ENCODE assay signal across 10 mouse cellular contexts in the genomic region with DNA sequence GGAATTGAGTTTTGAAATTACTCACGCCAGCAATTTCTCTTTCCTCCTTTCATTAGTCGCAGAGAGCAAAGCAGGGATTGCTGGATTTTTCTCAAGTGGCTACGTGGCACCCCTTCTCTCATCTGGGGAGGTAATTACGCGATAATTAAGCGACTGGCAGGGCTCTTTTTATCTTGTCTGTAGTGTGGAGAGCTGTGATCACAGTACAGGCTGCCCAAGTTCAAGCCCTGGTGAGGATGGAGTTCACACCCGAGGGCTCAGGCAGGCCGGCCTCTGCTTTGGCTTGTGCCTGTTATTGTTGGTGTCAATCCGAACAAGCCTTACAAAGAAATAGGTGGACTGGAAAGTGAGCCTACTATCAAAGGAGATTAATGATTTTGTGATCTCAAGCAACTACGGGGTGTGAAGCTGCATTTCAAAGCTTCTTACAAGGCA. TPM values are rescaled to one million over a fixed set of nuclear protein-coding genes. Genes with fewer than 3 reads are reported as not detected.
A peak's percentile ranks its signal among the peaks of the same experiment; 100 is the strongest.
DNase-seq lines count a peak whose midpoint lies in the region; ATAC-seq and TF ChIP-seq lines count a peak whose summit lies in the region.
"Had no signal": no experiment of that assay in that cellular context is flagged by ENCODE, and none has a peak within 500 bp of the region (broad histone marks: within the 10 kb centered on the region; RNA-seq: fewer than 3 reads in every experiment).

No protein-coding gene starts in this region.

- no peak overlapping the region for H3K27ac ChIP-seq in hindbrain, embryonic 10.5 days
- no peak overlapping the region for H3K27ac ChIP-seq in hindbrain, embryonic 11.5 days (ENCODE audit: low read depth, low read length)
- no peak overlapping the region for H3K27ac ChIP-seq in heart, postnatal 0 days (ENCODE audit: low read depth)
- H3K27ac ChIP-seq in midbrain, embryonic 12.5 days (replicated peaks) = peak overlapping the region; percentile 78

- no peak overlapping the region for H3K9ac ChIP-seq in hindbrain, embryonic 11.5 days (ENCODE audit: low read depth, low read length)
- H3K9ac ChIP-seq in heart, postnatal 0 days (replicated peaks; ENCODE audit: low read depth, low read length) = no peak overlapping the region
- H3K9ac ChIP-seq in midbrain, embryonic 12.5 days (replicated peaks) = peak overlapping the region; percentile 31; the same call in 1 of the 2 replicates

- peak overlapping the region; percentile 50 for H3K4me3 ChIP-seq in hindbrain, embryonic 10.5 days
- H3K4me3 ChIP-seq in hindbrain, embryonic 11.5 days (ENCODE audit: low read depth, low read length) = no peak overlapping the region
- H3K4me3 ChIP-seq in heart, postnatal 0 days (ENCODE audit: low read depth, low read length) = peak overlapping the region; percentile 40
- H3K4me3 ChIP-seq in midbrain, embryonic 12.5 days = peak overlapping the region; percentile 33

- H3K4me1 ChIP-seq in hindbrain, embryonic 10.5 days (replicated peaks) = peaks cover 42% of the 10 kb centered on the region
- peaks cover 6% of the 10 kb centered on the region for H3K4me1 ChIP-seq in hindbrain, embryonic 11.5 days (replicated peaks; ENCODE audit: control insufficient read depth, insufficient read depth, low read length)
- no peaks in the 10 kb centered on the region for H3K4me1 ChIP-seq in heart, postnatal 0 days (ENCODE audit: control insufficient read depth, insufficient read depth)
- peaks cover 32% of the 10 kb centered on the region for H3K4me1 ChIP-seq in midbrain, embryonic 12.5 days

- intact Hi-C loops in gastrocnemius, postnatal 14 days (cut with DNase I; ENCODE audit: low total_unique reads) = no loop called here

- TF ChIP-seq EP300 in heart, postnatal 0 days (IDR thresholded peaks at IDR 0.05; ENCODE audit: low read depth) = no peak

- H3K27me3 ChIP-seq in hindbrain, embryonic 10.5 days (ENCODE audit: insufficient read depth, poor library complexity, severe bottlenecking) = peaks cover 100% of the 10 kb centered on the region
- H3K27me3 ChIP-seq in hindbrain, embryonic 11.5 days (ENCODE audit: control insufficient read depth, insufficient read depth, low read length) = peaks cover 76% of the 10 kb centered on the region
- peaks cover 90% of the 10 kb centered on the region for H3K27me3 ChIP-seq in heart, postnatal 0 days (ENCODE audit: control insufficient read depth, insufficient read depth, low read length)
- peaks cover 79% of the 10 kb centered on the region for H3K27me3 ChIP-seq in midbrain, embryonic 12.5 days

- DNase-seq in hindbrain, embryonic 10.5 days (ENCODE audit: low spot score) = peak; percentile 65
- DNase-seq in hindbrain, embryonic 11.5 days (ENCODE audit: low spot score) = no peak
- DNase-seq in brain, embryonic 14.5 days (ENCODE audit: low read depth) = peak; percentile 71
- no peak for DNase-seq in heart, postnatal 0 days (ENCODE audit: low spot score)
- no peak for DNase-seq in gastrocnemius, postnatal 14 days
- DNase-seq in spleen, postnatal 14 days (ENCODE audit: low spot score in 2 of 2) = no peak
- no peak for DNase-seq in T-cell, adult 2 months (ENCODE audit: low spot score)
- DNase-seq: cerebellum, adult 18-20 months had no signal

- no peak for ATAC-seq in hindbrain, embryonic 11.5 days (ENCODE audit: low FRiP score)
- no peak for ATAC-seq in heart, postnatal 0 days (ENCODE audit: insufficient read depth, low read depth)
- ATAC-seq in midbrain, embryonic 12.5 days (ENCODE audit: low FRiP score, low read depth) = no peak

- WGBS in hindbrain, embryonic 10.5 days = 2% methylated on average over 10 of the region's 10 CpGs
- under 1% methylated on average over 10 of the region's 10 CpGs for WGBS in hindbrain, embryonic 11.5 days
- WGBS in heart, postnatal 0 days = 3% methylated on average over 10 of the region's 10 CpGs
- WGBS in midbrain, embryonic 12.5 days = 1% methylated on average over 10 of the region's 10 CpGs

- no peak overlapping the region for H3K4me2 ChIP-seq in hindbrain, embryonic 11.5 days (replicated peaks; ENCODE audit: low read depth, low read length)
- H3K4me2 ChIP-seq in heart, postnatal 0 days (ENCODE audit: low read depth, low read length) = peak overlapping the region; percentile 54
- peak overlapping the region; percentile 51 for H3K4me2 ChIP-seq in midbrain, embryonic 12.5 days (replicated peaks)

- no peak for TF ChIP-seq CTCF in brain, embryonic 14.5 days (IDR thresholded peaks at IDR 0.05; ENCODE audit: borderline replicate concordance, extremely low read depth, insufficient read depth, insufficient read length)
- TF ChIP-seq CTCF in heart, postnatal 0 days (IDR thresholded peaks at IDR 0.05; ENCODE audit: low read depth) = no peak

- no peaks in the 10 kb centered on the region for H3K9me3 ChIP-seq in hindbrain, embryonic 10.5 days
- no peaks in the 10 kb centered on the region for H3K9me3 ChIP-seq in hindbrain, embryonic 11.5 days (ENCODE audit: control insufficient read depth, low read length)
- H3K9me3 ChIP-seq in heart, postnatal 0 days (replicated peaks; ENCODE audit: control insufficient read depth, low read length) = no peaks in the 10 kb centered on the region
- no peaks in the 10 kb centered on the region for H3K9me3 ChIP-seq in midbrain, embryonic 12.5 days

- no peak for TF ChIP-seq POLR2A in brain, embryonic 14.5 days (IDR thresholded peaks at IDR 0.05; ENCODE audit: borderline replicate concordance, extremely low read depth, insufficient read depth, insufficient read length, poor library complexity, severe bottlenecking)

- no peaks in the 10 kb centered on the region for H3K36me3 ChIP-seq in hindbrain, embryonic 10.5 days
- no peaks in the 10 kb centered on the region for H3K36me3 ChIP-seq in hindbrain, embryonic 11.5 days (ENCODE audit: control insufficient read depth, insufficient read depth, low read length)
- H3K36me3 ChIP-seq in heart, postnatal 0 days (replicated peaks; ENCODE audit: control insufficient read depth, insufficient read depth, low read length) = no peaks in the 10 kb centered on the region
- no peaks in the 10 kb centered on the region for H3K36me3 ChIP-seq in midbrain, embryonic 12.5 days

RNA-seq across cellular contexts. Expression of a gene that starts 7.1 kb away (rescaled TPM):
- polyA plus RNA-seq in hindbrain, embryonic 10.5 days (2016; fragmentation: Nextera tagmentation; extraction: Ambion mirVana) = 1.2 and 1.6 TPM in 2 replicates
- 1.2 and 2.1 TPM in 2 replicates for polyA plus RNA-seq in hindbrain, embryonic 11.5 days (2014; fragmentation: Nextera tagmentation; extraction: Ambion mirVana)
- 4.5 and 7.7 TPM in 2 replicates for polyA plus RNA-seq in brain, embryonic 14.5 days (2012; rRNA removed)
- total RNA-seq in heart, postnatal 0 days (2014; rRNA removed; ENCODE audit: low replicate concordance) = 1.6 TPM in 1 of 2 replicates, not detected in the other
- 0.18 TPM in 1 of 2 replicates, not detected in the other for polyA plus RNA-seq in heart, postnatal 0 days (2015; fragmentation: Nextera tagmentation; extraction: Ambion mirVana)
- 3.8 and 4.2 TPM in 2 replicates for polyA plus RNA-seq in midbrain, embryonic 12.5 days (2016; fragmentation: Nextera tagmentation; extraction: Ambion mirVana)
- total RNA-seq in gastrocnemius, postnatal 14 days (2021) = not detected

RNA-seq across cellular contexts. Expression of a gene that starts 24.3 kb away (rescaled TPM):
- 0.58 and 0.59 TPM in 2 replicates for polyA plus RNA-seq in hindbrain, embryonic 10.5 days (2016; fragmentation: Nextera tagmentation; extraction: Ambion mirVana)
- 0.33 and 1.2 TPM in 2 replicates for polyA plus RNA-seq in hindbrain, embryonic 11.5 days (2014; fragmentation: Nextera tagmentation; extraction: Ambion mirVana)
- polyA plus RNA-seq in brain, embryonic 14.5 days (2012; rRNA removed) = 0.73 and 1.2 TPM in 2 replicates
- total RNA-seq in heart, postnatal 0 days (2014; rRNA removed; ENCODE audit: low replicate concordance) = 0.15 TPM in 1 of 2 replicates, not detected in the other
- 0.01 TPM in 1 of 2 replicates, not detected in the other for polyA plus RNA-seq in heart, postnatal 0 days (2015; fragmentation: Nextera tagmentation; extraction: Ambion mirVana)
- polyA plus RNA-seq in midbrain, embryonic 12.5 days (2016; fragmentation: Nextera tagmentation; extraction: Ambion mirVana) = 2.0 and 3.6 TPM in 2 replicates
- total RNA-seq in gastrocnemius, postnatal 14 days (2021) = not detected
- total RNA-seq: heart, postnatal 14 days had no signal

Comparison
In these comparisons a context has a peak if more than half of its experiments do, and no peak if none do; other contexts are left out.
1. DNase-seq: peak in hindbrain, embryonic 10.5 days (single experiment) and brain, embryonic 14.5 days (single experiment); none in hindbrain, embryonic 11.5 days (single experiment), heart, postnatal 0 days (single experiment), gastrocnemius, postnatal 14 days (single experiment), spleen, postnatal 14 days (0 of 2) and T-cell, adult 2 months (single experiment).